Mouse (Mus musculus) fat pad, adult 2 months (tissue): Measurements from ENCODE around the gene Vsig8.

Experiments
- DNase-seq: peaks from one replicate; pipeline ENCODE4 v3.0.0-alpha.2; 2011; ENCODE audit warnings: low read depth, low spot score; ENCODE audit errors: extremely low read depth

Gene Vsig8

GRCm38 (mm10) chr1:172555638-172556037 is at the start of gene Vsig8:
Vsig8 (plus strand) TSS chr1:172555938.
- no peak for DNase-seq

DNA sequence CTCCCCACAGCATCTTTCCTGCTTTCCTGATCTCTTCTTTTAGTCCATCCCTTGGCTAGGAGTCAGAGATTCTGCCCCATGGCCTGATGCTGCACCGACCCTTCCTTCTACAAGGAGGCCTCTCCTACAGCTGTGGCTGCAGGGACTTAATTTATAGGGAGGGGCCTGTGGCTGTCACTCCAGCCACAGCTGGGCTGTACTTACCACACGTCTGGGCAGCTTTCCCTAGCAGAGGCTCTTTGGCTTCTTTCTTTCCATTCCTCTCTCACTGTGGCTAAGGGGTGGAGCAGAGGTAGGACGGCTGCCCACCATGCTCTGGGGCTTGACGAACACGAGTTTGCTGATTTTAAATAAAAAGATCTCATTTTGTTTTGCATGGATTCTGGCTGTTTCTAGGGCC is 48.7 kb upstream of the Vsig8 start:
- no peak for DNase-seq

- DNase-seq, result no peak
Measured at GRCm38 (mm10) chr1:172507701-172508100, 48.0 kb upstream of the Vsig8 start.

GRCm38 (mm10) chr1:172508172-172508571 is 47.6 kb upstream of the Vsig8 start:
- no peak for DNase-seq

- no peak for DNase-seq
Measured at GRCm38 (mm10) chr1:172509235-172509634, 46.5 kb upstream of the Vsig8 start.

- DNase-seq, result no peak
Measured at GRCm38 (mm10) chr1:172509983-172510382, 45.8 kb upstream of the Vsig8 start.

DNA sequence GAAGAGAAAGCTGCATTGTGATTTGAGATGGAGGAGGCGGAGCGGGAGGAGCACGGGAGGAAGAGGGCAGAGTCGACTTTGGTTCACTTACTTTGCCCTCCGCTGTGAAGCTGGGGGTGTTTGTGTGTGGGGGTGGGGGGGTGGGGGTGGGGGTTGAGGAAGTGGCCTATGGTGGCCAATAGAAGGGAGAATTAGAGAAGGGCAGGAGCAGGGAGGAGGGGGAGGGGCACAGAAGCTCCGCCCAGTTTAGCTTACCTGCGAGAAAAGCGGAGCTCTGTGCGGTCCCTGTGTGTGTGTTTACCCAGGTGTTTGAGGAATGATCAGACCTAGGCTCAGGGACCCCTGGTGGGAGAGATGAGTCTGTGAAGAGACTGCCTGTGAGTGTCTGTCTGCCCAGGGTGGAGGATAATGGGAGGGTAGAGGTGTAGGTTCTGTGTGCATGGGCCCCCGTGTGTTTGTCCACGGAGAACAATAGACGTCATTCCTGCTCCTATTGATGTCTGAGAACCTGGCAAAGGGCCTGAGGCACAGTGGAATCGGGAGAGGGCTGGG is 45.2 kb upstream of the Vsig8 start:
- no peak for DNase-seq

- no peak for DNase-seq
Measured at GRCm38 (mm10) chr1:172512962-172513361, 42.8 kb upstream of the Vsig8 start.

GRCm38 (mm10) chr1:172513525-172514212 is 42.1 kb upstream of the Vsig8 start:
- DNase-seq, result no peak

- DNase-seq, result no peak
Measured at GRCm38 (mm10) chr1:172514213-172514529, 41.6 kb upstream of the Vsig8 start.

- no peak for DNase-seq
Measured at GRCm38 (mm10) chr1:172514551-172515268, 41.0 kb upstream of the Vsig8 start.

DNA sequence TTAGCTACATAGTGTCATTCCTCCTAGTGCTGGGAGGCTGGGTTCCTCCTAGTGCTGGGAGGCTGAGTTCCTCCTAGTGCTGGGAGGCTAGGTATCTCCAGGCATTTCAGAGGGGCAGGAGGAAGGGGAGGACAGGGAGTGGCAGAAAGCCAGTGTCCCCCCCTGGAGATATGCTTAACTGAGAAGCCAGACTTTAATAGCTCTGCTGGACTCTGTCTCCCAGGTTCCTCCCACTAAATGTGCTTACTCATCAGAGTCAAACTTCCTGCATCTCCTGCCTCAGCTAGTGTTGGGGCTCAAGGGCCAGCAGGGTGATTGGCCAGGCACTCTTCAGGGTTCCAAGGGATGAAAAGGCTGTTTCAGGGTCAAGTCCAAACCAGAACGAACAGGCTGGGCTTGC is 40.3 kb upstream of the Vsig8 start:
- DNase-seq, result no peak

DNA sequence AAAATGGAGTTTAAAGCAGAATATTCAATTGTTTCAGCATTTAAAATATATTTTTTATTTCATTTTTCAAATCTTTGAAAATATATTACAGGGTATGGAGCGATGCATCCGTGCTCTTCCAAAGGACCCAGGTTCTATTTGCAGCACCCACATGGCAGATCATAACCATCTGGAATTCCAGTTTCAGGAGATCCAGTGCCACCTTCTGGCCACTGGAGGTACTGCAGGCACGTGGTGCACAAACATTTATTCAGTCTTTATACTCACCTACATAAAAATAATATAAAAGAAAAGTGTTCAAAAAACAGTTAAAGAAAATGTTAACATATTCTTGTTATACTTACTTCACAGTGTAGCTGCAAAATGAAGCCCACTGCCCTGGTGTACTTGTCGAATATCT is 37.7 kb upstream of the Vsig8 start:
- DNase-seq, result no peak

DNA sequence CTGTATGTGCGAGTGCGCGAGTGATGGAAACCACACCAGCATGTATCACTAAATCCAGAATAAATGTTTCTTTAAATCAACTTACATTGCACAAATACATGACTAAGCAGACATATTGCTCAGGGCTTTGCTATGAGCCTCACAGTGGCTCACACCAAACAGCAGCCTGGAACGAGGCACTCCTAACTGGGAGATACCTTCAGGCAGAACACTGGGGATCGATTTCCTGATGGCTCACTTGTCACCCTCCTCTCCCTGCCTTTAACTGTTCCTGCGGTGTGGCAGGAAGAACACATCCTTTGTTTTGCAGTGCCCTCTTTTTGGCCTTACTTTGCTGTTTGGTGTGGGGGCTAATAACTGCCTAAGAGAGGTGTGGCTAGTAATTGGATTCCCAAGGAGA is 36.1 kb upstream of the Vsig8 start:
- no peak for DNase-seq

GRCm38 (mm10) chr1:172520576-172521440 is 34.9 kb upstream of the Vsig8 start, which contains the start of gene Cfap45:
Cfap45 (plus strand) TSS chr1:172520801.
- no peak for DNase-seq

DNA sequence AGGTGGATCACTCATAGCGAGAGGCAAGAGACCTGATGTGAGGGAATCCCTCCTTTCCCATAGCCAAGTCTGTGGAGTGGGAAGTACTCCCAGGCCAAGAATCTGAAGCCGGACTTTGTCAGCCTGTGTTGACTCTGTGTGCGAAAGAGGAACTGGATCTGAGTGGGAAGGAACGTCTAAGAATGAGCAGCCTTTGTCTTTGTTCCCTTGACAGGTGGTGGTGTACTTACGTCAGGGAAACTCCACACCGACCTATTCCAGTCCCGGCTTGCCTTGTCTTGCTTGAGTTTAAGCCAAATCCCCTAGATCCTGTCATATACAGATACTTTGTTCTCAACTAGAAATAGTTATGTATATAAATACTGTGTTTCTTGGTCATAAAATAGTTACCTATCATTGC is 33.2 kb upstream of the Vsig8 start:
- DNase-seq, result peak; percentile 42

- no peak for DNase-seq
Measured at GRCm38 (mm10) chr1:172523699-172524101, 32.0 kb upstream of the Vsig8 start.

- DNase-seq, result no peak
Measured at GRCm38 (mm10) chr1:172525027-172525764, 30.5 kb upstream of the Vsig8 start.

DNA sequence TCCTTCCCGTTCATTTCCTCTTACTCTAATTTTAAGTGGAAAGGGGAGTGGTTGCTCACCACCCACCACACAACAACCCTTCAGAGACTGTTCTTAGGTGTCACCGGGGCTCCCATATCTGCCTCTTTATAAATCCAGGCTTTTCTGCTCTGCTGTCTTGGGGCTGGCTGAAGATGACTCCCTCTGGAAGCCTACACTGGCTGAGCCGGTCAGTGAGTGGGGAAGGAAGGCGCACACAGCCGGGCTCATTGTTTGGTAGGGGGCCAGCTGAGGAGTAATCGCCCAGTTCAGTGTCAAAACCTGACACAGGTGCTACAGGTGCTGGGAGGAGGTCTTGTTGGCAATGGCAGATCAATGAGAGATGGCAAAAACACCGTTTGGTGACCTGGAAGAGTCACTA is 29.8 kb upstream of the Vsig8 start:
- DNase-seq, result no peak

- DNase-seq, result no peak
Measured at GRCm38 (mm10) chr1:172526380-172527081, 29.2 kb upstream of the Vsig8 start.
